Mouse (Mus musculus) cortical plate, adult 2 months (tissue): ENCODE data around the gene Ncor1.

Experiments used
- CTCF ChIP-seq: fragments of 200-500 bp; IDR thresholded peaks from 2 replicates; pipeline ENCODE4 v1.5.1; 2011; ENCODE audit warnings: mild to moderate bottlenecking, control low read depth, low read length; ENCODE audit not compliant: insufficient read depth; ENCODE audit errors: extremely low read depth
- POLR2A ChIP-seq: fragments of 200-500 bp; IDR thresholded peaks from 2 replicates; pipeline ENCODE4 v1.6.1; 2011; ENCODE audit warnings: mild to moderate bottlenecking, low read length, control low read depth; ENCODE audit not compliant: insufficient read depth; ENCODE audit errors: extremely low read depth

- TF ChIP-seq POLR2A (no peak), CTCF (no peak)
These were observed 31.2 kb downstream of the Ncor1 start for GRCm38 (mm10) chr11:62427105-62427504.
